Mouse (Mus musculus) small intestine, adult 2 months (tissue): ENCODE measurements around the gene Zfp777.
A peak's percentile ranks its signal among the peaks of the same experiment; 100 is the strongest.

Experiments
- CTCF ChIP-seq: fragments of 200-500 bp; IDR thresholded peaks from 2 replicates; pipeline ENCODE4 v1.5.1; 2012; ENCODE audit warnings: low read depth, mild to moderate bottlenecking, control low read depth, inconsistent platforms, low read length, moderate library complexity, mixed read lengths; ENCODE audit not compliant: insufficient replicate concordance, insufficient read length; ENCODE audit errors: extremely low read depth
- POLR2A ChIP-seq: fragments of 200-500 bp; IDR thresholded peaks from 2 replicates; pipeline ENCODE4 v1.6.1; 2012; ENCODE audit warnings: low read depth, mild to moderate bottlenecking, control low read depth, inconsistent platforms, low read length, moderate library complexity

DNA sequence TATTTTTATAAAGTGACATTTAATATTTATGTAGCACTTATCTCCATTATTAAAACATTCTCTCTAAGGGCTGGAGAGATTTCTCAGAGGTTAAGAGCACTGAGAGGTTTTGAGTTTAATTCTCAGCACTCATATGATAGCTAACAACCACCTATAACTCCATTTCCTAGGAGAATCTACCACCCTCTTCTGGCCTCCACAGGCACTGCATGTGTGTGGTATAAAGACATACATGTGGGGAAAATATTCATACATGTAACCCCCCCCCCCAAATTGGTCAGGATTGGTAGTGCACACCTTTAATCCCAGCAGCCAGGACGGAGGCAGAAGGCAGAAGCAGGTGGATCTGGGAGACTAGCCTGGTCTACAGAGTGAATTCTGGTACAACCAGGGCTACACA, 74.1 kb downstream of the Zfp777 start:
- no peak for TF ChIP-seq POLR2A
- TF ChIP-seq CTCF: peak; percentile 13; the same call in 1 of the 2 replicates
